Mouse (Mus musculus): ENCODE results near the gene Ptgds.

Gene Ptgds

GRCm38 (mm10) chr2:25450853-25451647 is 18.8 kb downstream of the Ptgds start:
- no peak for DNase-seq (ENCODE audit: low read depth, low spot score)

GRCm38 (mm10) chr2:25442682-25443081 is 27.2 kb downstream of the Ptgds start:
- no peak for DNase-seq (ENCODE audit: low read depth, low spot score)

- no peak for DNase-seq (ENCODE audit: low read depth, low spot score)
These were observed 28.8 kb downstream of the Ptgds start for GRCm38 (mm10) chr2:25441067-25441466.

GRCm38 (mm10) chr2:25436286-25436820 is 33.5 kb downstream of the Ptgds start:
- no peak for DNase-seq (ENCODE audit: low read depth, low spot score)

- DNase-seq (ENCODE audit: low read depth, low spot score): no peak
These were observed 35.6 kb downstream of the Ptgds start for GRCm38 (mm10) chr2:25434292-25434691.

- no peak for DNase-seq (ENCODE audit: low read depth, low spot score)
These were observed 36.7 kb downstream of the Ptgds start for GRCm38 (mm10) chr2:25433101-25433500.

- no peak for DNase-seq (ENCODE audit: low read depth, low spot score)
These were observed 37.3 kb downstream of the Ptgds start for GRCm38 (mm10) chr2:25432326-25433098.

GRCm38 (mm10) chr2:25431308-25431855 is 38.5 kb downstream of the Ptgds start:
- DNase-seq (ENCODE audit: low read depth, low spot score): no peak

- DNase-seq (ENCODE audit: low read depth, low spot score): no peak
These were observed 39.2 kb downstream of the Ptgds start for GRCm38 (mm10) chr2:25430395-25431233.

GRCm38 (mm10) chr2:25429435-25430180 is 40.2 kb downstream of the Ptgds start:
- DNase-seq (ENCODE audit: low read depth, low spot score): no peak

GRCm38 (mm10) chr2:25428442-25429236 is 41.2 kb downstream of the Ptgds start, which contains the start of gene Abca2:
Gene Abca2 (plus strand): TSS chr2:25428703.
- peak; percentile 93 for DNase-seq (ENCODE audit: low read depth, low spot score)

GRCm38 (mm10) chr2:25427256-25427655 is 42.6 kb downstream of the Ptgds start:
- DNase-seq (ENCODE audit: low read depth, low spot score): no peak

- peak; percentile 89 for DNase-seq (ENCODE audit: low read depth, low spot score)
These were observed 43.1 kb downstream of the Ptgds start for GRCm38 (mm10) chr2:25426721-25427191.

- no peak for DNase-seq (ENCODE audit: low read depth, low spot score)
These were observed 44.4 kb downstream of the Ptgds start for GRCm38 (mm10) chr2:25425481-25425880.

GRCm38 (mm10) chr2:25423626-25424025 is 46.2 kb downstream of the Ptgds start:
- DNase-seq (ENCODE audit: low read depth, low spot score): no peak

GRCm38 (mm10) chr2:25422587-25423410 is 47.0 kb downstream of the Ptgds start, which contains the start of gene Fut7:
Gene Fut7 (plus strand): TSS chr2:25423267.
- no peak for DNase-seq (ENCODE audit: low read depth, low spot score)

- peak; percentile 85 for DNase-seq (ENCODE audit: low read depth, low spot score)
These were observed 48.0 kb downstream of the Ptgds start for GRCm38 (mm10) chr2:25421896-25422295.

GRCm38 (mm10) chr2:25417426-25417825 is 52.4 kb downstream of the Ptgds start:
- DNase-seq (ENCODE audit: low read depth, low spot score): no peak

All from R1 (cell line).